Mouse (Mus musculus): ENCODE measurements around the gene Mdh1. TPM values are rescaled to one million over a fixed set of nuclear protein-coding genes. Genes with fewer than 3 reads are reported as not detected.

Gene Mdh1
- polyA plus RNA-seq, 1 experiment from 2014 or later: 478 TPM

DNA sequence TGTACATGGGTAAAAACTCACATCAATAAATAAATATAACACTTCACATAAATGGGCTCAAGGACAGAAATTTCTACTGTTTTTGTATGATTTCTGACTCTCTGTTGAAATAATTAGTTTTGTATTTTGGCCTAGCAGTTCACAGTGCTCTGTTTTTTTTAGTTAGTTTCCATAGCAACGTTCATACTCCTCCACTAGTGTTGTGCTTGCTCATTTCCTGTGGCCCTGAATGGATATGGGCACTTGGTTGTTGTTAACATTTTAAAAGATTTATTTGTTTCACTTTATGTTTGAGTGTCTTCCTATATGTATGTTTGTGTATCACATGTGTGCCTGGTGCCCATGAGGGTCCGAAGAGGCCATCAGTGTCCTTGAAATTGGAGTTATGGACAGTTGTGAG is 23.1 kb downstream of the Mdh1 start:
- Histone ChIP-seq H3K9me3 (ENCODE audit: low read length) (no peaks in the 10 kb centered on the region), H3K4me2 (ENCODE audit: low read depth, low read length) (no peak overlapping the region), H3K4me1 (ENCODE audit: insufficient read depth) (peaks cover 3% of the 10 kb centered on the region; the same call in 1 of the 2 replicates), H3K36me3 (replicated peaks; ENCODE audit: insufficient read depth, low read length) (no peaks in the 10 kb centered on the region), H3K27me3 (ENCODE audit: insufficient read depth, low read length) (no peaks in the 10 kb centered on the region), H3K27ac (ENCODE audit: low read depth) (no peak overlapping the region), H3K4me3 (ENCODE audit: low read depth, low read length) (no peak overlapping the region), H3K9ac (replicated peaks) (no peak overlapping the region)
- ATAC-seq (no peak), DNase-seq (no peak)
- TF ChIP-seq EP300 (IDR thresholded peaks at IDR 0.05; ENCODE audit: low read depth) (no peak), CTCF (IDR thresholded peaks at IDR 0.05; ENCODE audit: low read depth) (no peak)
- 80% methylated on average over 2 of the region's 2 CpGs for WGBS (ENCODE audit: insufficient replicate concordance)

DNA sequence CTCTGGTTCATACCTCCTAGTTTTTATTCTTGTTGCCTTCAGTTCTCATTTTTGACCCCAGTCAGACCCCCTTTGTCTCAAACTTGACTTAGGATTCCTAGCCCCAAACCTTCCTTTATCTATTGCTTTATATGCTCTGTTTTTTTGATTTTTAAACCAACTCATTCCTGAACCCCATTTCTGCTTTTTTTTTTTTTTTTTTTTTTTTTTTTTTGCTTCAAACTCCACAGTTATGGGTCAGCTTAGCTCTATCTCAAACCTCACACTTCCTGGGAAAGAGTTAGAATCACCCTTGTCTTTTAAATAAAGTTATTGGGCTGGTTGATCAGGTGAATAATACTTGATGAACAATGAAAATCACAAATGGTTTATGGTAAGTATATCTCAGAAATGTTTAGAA is 24.6 kb downstream of the Mdh1 start:
- no peak for TF ChIP-seq EP300 (IDR thresholded peaks at IDR 0.05; ENCODE audit: low read depth)
- TF ChIP-seq CTCF (IDR thresholded peaks at IDR 0.05; ENCODE audit: low read depth): no peak
- H3K4me3 ChIP-seq (ENCODE audit: low read depth, low read length): no peak overlapping the region

DNA sequence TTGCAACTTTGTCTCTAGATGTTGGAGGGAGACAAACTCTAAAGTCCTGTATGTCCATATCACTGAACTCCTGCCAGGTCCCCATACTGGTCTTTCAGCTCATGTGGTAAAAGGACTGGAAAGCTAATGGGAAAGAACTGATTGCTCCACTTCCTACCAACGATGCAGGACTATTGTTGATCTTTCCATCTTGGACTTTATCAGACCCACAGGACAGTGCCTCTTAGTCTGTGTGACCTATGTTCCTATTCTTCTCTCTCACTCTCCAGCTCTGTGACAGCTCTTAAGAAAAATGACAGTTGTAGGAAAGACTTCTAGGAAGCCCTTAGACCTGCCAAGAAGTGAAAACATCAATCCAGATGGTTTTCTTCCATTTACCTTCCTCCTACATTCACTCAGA is 25.5 kb downstream of the Mdh1 start:
- 36% methylated on average over 1 of the region's 1 CpGs for WGBS (ENCODE audit: insufficient replicate concordance)
- no peak overlapping the region for H3K4me2 ChIP-seq (ENCODE audit: low read depth, low read length)
- TF ChIP-seq EP300 (IDR thresholded peaks at IDR 0.05; ENCODE audit: low read depth) (no peak), CTCF (IDR thresholded peaks at IDR 0.05; ENCODE audit: low read depth) (no peak)
- H3K27ac ChIP-seq (ENCODE audit: low read depth): no peak overlapping the region
- H3K9ac ChIP-seq (replicated peaks): no peak overlapping the region
- DNase-seq: no peak
- no peaks in the 10 kb centered on the region for H3K36me3 ChIP-seq (replicated peaks; ENCODE audit: insufficient read depth, low read length)
- no peak for ATAC-seq
- H3K4me1 ChIP-seq (ENCODE audit: insufficient read depth): peaks cover 3% of the 10 kb centered on the region; the same call in 1 of the 2 replicates
- no peak overlapping the region for H3K4me3 ChIP-seq (ENCODE audit: low read depth, low read length)
- H3K27me3 ChIP-seq (ENCODE audit: insufficient read depth, low read length): no peaks in the 10 kb centered on the region
- H3K9me3 ChIP-seq (ENCODE audit: low read length): no peaks in the 10 kb centered on the region

More for the DNA sequence above, 24.6 kb downstream of the Mdh1 start:
- no peak overlapping the region for H3K4me2 ChIP-seq (ENCODE audit: low read depth, low read length)
- DNase-seq (no peak), ATAC-seq (no peak)
- peaks cover 3% of the 10 kb centered on the region; the same call in 1 of the 2 replicates for H3K4me1 ChIP-seq (ENCODE audit: insufficient read depth)
- H3K27ac ChIP-seq (ENCODE audit: low read depth): no peak overlapping the region
- H3K9me3 ChIP-seq (ENCODE audit: low read length): no peaks in the 10 kb centered on the region
- no peak overlapping the region for H3K9ac ChIP-seq (replicated peaks)
- H3K27me3 ChIP-seq (ENCODE audit: insufficient read depth, low read length): no peaks in the 10 kb centered on the region
- no peaks in the 10 kb centered on the region for H3K36me3 ChIP-seq (replicated peaks; ENCODE audit: insufficient read depth, low read length)

DNA sequence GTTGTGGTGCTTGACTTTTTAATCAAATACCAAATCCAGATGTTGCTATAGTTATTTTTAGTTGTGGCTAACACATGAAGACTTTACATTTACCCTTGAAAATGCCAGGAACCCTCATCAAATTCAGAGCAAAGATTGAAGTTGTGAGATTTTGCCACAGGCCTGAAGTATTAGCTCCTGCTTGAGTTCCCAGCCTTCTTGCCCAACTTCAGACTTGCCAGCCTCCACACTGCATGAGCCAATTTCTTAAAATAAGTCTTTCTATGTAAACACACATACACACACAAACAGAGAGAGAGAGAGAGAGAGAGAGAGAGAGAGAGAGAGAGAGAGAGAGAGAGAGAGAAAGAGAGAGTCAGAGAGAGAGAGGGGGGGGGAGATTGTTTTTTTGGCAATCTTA is 26.2 kb downstream of the Mdh1 start:
- Histone ChIP-seq H3K27ac (ENCODE audit: low read depth) (no peak overlapping the region), H3K4me3 (ENCODE audit: low read depth, low read length) (no peak overlapping the region), H3K4me2 (ENCODE audit: low read depth, low read length) (no peak overlapping the region), H3K4me1 (ENCODE audit: insufficient read depth) (peaks cover 3% of the 10 kb centered on the region; the same call in 1 of the 2 replicates), H3K36me3 (replicated peaks; ENCODE audit: insufficient read depth, low read length) (no peaks in the 10 kb centered on the region), H3K27me3 (ENCODE audit: insufficient read depth, low read length) (no peaks in the 10 kb centered on the region), H3K9me3 (ENCODE audit: low read length) (no peaks in the 10 kb centered on the region), H3K9ac (replicated peaks) (no peak overlapping the region)
- ATAC-seq (no peak), DNase-seq (no peak)
- no peak for TF ChIP-seq EP300 (IDR thresholded peaks at IDR 0.05; ENCODE audit: low read depth)
- no peak for TF ChIP-seq CTCF (IDR thresholded peaks at IDR 0.05; ENCODE audit: low read depth)

DNA sequence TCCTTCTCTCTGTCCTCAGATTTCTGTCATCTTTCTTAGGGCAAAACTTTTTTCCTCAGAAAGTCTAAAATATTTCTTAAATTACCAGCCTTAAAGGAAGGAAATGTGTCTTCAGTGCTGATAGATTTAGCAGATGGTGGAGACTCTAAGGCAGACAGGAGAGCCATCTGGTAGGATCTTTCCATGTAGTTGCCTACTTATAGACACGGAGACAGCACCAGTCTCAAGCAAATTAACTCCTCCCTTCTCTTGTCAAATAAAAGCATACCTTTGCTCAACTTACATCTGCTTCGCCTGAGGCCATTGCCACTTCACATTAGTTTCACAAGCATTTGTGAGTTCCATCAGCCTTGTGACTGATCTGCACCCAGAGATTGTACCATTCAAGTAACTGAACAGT is 27.1 kb downstream of the Mdh1 start:
- H3K4me2 ChIP-seq (ENCODE audit: low read depth, low read length): no peak overlapping the region
- H3K4me1 ChIP-seq (ENCODE audit: insufficient read depth): no peaks in the 10 kb centered on the region
- 65% methylated on average over 2 of the region's 2 CpGs for WGBS (ENCODE audit: insufficient replicate concordance)
- no peak for DNase-seq
- H3K36me3 ChIP-seq (replicated peaks; ENCODE audit: insufficient read depth, low read length): no peaks in the 10 kb centered on the region
- ATAC-seq: no peak
- TF ChIP-seq EP300 (IDR thresholded peaks at IDR 0.05; ENCODE audit: low read depth): no peak
- no peak for TF ChIP-seq CTCF (IDR thresholded peaks at IDR 0.05; ENCODE audit: low read depth)
- no peaks in the 10 kb centered on the region for H3K27me3 ChIP-seq (ENCODE audit: insufficient read depth, low read length)
- H3K9ac ChIP-seq (replicated peaks): no peak overlapping the region
- no peak overlapping the region for H3K4me3 ChIP-seq (ENCODE audit: low read depth, low read length)
- no peak overlapping the region for H3K27ac ChIP-seq (ENCODE audit: low read depth)
- no peaks in the 10 kb centered on the region for H3K9me3 ChIP-seq (ENCODE audit: low read length)

DNA sequence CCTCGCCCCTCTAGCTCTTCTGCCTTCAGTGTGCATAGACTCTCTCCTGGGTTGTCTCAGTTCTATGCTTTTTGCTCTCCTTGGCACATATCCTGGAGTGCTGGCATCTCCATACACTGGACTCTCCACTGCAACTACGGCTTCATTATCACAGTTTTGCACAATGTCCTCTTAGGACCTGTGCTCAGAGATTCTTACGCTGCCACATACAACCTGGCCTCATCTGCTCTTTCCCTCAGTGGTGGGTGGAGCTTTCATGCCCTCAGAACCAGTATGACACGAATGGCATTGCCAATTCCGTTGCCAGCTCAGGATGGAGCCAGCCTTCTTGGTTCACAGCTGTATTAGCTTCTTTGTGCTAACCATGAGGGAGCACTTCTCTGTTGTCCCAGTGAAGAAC is 29.4 kb downstream of the Mdh1 start:
- Histone ChIP-seq H3K4me2 (ENCODE audit: low read depth, low read length) (no peak overlapping the region), H3K27me3 (ENCODE audit: insufficient read depth, low read length) (no peaks in the 10 kb centered on the region), H3K9me3 (ENCODE audit: low read length) (no peaks in the 10 kb centered on the region), H3K27ac (ENCODE audit: low read depth) (no peak overlapping the region), H3K4me1 (ENCODE audit: insufficient read depth) (no peaks in the 10 kb centered on the region), H3K9ac (replicated peaks) (no peak overlapping the region), H3K4me3 (ENCODE audit: low read depth, low read length) (no peak overlapping the region), H3K36me3 (replicated peaks; ENCODE audit: insufficient read depth, low read length) (no peaks in the 10 kb centered on the region)
- 73% methylated on average over 5 of the region's 5 CpGs for WGBS (ENCODE audit: insufficient replicate concordance)
- ATAC-seq (no peak), DNase-seq (no peak)
- TF ChIP-seq EP300 (IDR thresholded peaks at IDR 0.05; ENCODE audit: low read depth) (no peak), CTCF (IDR thresholded peaks at IDR 0.05; ENCODE audit: low read depth) (no peak)

DNA sequence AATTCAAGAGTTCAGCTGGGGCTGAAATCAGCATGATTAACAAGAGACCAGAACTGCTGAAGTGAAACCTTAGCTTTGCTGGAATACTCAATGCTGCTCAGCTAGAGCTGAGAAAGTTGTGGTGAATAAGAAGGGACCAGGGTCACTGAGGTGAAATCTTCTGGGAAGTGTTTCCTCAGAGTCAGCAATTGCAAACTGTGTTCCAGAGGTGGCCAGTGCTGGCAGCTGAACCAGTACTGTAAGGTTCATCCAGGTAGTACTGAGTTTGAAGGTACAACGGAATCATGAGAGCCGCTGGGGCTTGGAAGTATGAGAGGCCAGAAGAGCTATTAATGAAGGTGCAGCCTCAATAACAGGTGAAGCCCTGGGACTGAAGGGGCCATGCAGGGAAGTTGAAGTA is 31.5 kb downstream of the Mdh1 start:
- no peak for ATAC-seq

More for the DNA sequence above, 31.5 kb downstream of the Mdh1 start:
- no peak for DNase-seq
- Histone ChIP-seq H3K9ac (replicated peaks) (no peak overlapping the region), H3K4me1 (ENCODE audit: insufficient read depth) (no peaks in the 10 kb centered on the region), H3K27me3 (ENCODE audit: insufficient read depth, low read length) (no peaks in the 10 kb centered on the region), H3K4me2 (ENCODE audit: low read depth, low read length) (no peak overlapping the region), H3K27ac (ENCODE audit: low read depth) (no peak overlapping the region), H3K36me3 (replicated peaks; ENCODE audit: insufficient read depth, low read length) (no peaks in the 10 kb centered on the region), H3K4me3 (ENCODE audit: low read depth, low read length) (no peak overlapping the region), H3K9me3 (ENCODE audit: low read length) (no peaks in the 10 kb centered on the region)
- TF ChIP-seq EP300 (IDR thresholded peaks at IDR 0.05; ENCODE audit: low read depth) (no peak), CTCF (IDR thresholded peaks at IDR 0.05; ENCODE audit: low read depth) (no peak)
- WGBS (ENCODE audit: insufficient replicate concordance): 76% methylated on average over 2 of the region's 2 CpGs

Measured in liver, postnatal 0 days (tissue).